Mouse (Mus musculus) limb, embryonic 15.5 days (tissue): ENCODE data around the gene Extl2. TPM values are rescaled to one million over a fixed set of nuclear protein-coding genes. Genes with fewer than 3 reads are reported as not detected.

Source experiments
- ATAC-seq: fragments of 200-750 bp; cut with Nextera tagmentation; 2 replicates; pipeline ENCODE4 v1.8.0; 2017; ENCODE audit warnings: low read depth, moderate TSS enrichment; ENCODE audit not compliant: insufficient number of reproducible peaks, low FRiP score, low TSS enrichment
- H3K27ac ChIP-seq: fragments of 300-500 bp; sonication (generic); 2 replicates; pipeline ENCODE4 v1.5.1; 2015; ENCODE audit warnings: moderate library complexity, mild to moderate bottlenecking, inconsistent platforms
- H3K27me3 ChIP-seq: fragments of 300-500 bp; sonication (generic); 2 replicates; pipeline ENCODE4 v1.6.1; 2015; ENCODE audit warnings: inconsistent platforms
- H3K36me3 ChIP-seq: fragments of 300-500 bp; sonication (generic); 2 replicates; pipeline ENCODE4 v1.6.1; 2015; ENCODE audit warnings: inconsistent platforms
- H3K4me1 ChIP-seq: fragments of 300-500 bp; sonication (generic); 2 replicates; pipeline ENCODE4 v1.6.1; 2015; ENCODE audit warnings: inconsistent platforms
- H3K4me2 ChIP-seq: fragments of 300-500 bp; sonication (generic); 2 replicates; pipeline ENCODE4 v1.6.1; 2015; ENCODE audit warnings: mild to moderate bottlenecking, inconsistent platforms
- H3K4me3 ChIP-seq: fragments of 300-500 bp; sonication (generic); 2 replicates; pipeline ENCODE4 v1.5.1; 2015; ENCODE audit warnings: mild to moderate bottlenecking, inconsistent platforms
- H3K9ac ChIP-seq: fragments of 300-500 bp; sonication (generic); 2 replicates; pipeline ENCODE4 v1.6.1; 2015; ENCODE audit warnings: inconsistent platforms
- H3K9me3 ChIP-seq: fragments of 300-500 bp; sonication (generic); 2 replicates; pipeline ENCODE4 v1.6.1; 2016; ENCODE audit warnings: inconsistent platforms
- WGBS: fragments of 180-500 bp; shearing (Covaris S2); methylation state at CpG from one replicate; pipeline ENCODE4 v1.1.7; 2015; 5-methylcytosine and 5-hydroxymethylcytosine counted together
- polyA plus RNA-seq: library from polyadenylated mRNA; unstranded; fragments of >200 nt; fragmentation: Nextera tagmentation; extraction: Ambion mirVana; gene quantifications from 2 replicates; pipeline ENCODE4 v1.2.1, GENCODE M21; 2015

The Extl2 gene
- polyA plus RNA-seq, 1 experiment from 2014 or later: 17.8 TPM

GRCm38 (mm10) chr3:116016116-116016515, 8.9 kb downstream of the Extl2 start:
- Histone ChIP-seq H3K9me3 (no peaks in the 10 kb centered on the region), H3K9ac (no peak overlapping the region), H3K4me2 (no peak overlapping the region), H3K36me3 (no peaks in the 10 kb centered on the region), H3K4me3 (no peak overlapping the region), H3K27me3 (no peaks in the 10 kb centered on the region), H3K4me1 (no peaks in the 10 kb centered on the region), H3K27ac (no peak overlapping the region)
- 90% methylated on average over 13 of the region's 13 CpGs for WGBS
- ATAC-seq: no peak

DNA sequence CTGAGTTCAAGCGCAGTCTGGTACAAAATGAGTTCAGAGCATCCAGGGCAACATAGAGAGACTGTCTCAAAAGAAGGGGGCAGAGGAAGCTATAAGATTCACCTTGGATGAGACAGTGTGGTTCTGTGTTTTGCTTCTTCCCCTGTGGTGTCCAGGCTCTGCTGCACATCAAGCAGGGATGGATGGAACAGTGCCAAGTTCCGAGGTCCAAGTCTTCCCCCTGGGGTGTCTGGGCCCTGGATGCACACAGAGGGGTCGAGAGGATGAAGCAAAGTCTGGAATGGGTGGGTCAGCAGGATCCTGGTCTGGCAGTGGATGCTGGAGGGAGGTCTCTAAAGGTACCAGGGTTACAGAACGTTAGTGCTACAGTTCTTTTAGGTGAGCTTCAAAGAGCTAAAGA, 11.3 kb downstream of the Extl2 start:
- Histone ChIP-seq H3K27ac (no peak overlapping the region), H3K4me3 (no peak overlapping the region), H3K4me2 (no peak overlapping the region), H3K4me1 (no peaks in the 10 kb centered on the region), H3K9me3 (no peaks in the 10 kb centered on the region), H3K9ac (no peak overlapping the region), H3K36me3 (no peaks in the 10 kb centered on the region), H3K27me3 (no peaks in the 10 kb centered on the region)
- ATAC-seq: no peak
- 68% methylated on average over 4 of the region's 4 CpGs for WGBS

DNA sequence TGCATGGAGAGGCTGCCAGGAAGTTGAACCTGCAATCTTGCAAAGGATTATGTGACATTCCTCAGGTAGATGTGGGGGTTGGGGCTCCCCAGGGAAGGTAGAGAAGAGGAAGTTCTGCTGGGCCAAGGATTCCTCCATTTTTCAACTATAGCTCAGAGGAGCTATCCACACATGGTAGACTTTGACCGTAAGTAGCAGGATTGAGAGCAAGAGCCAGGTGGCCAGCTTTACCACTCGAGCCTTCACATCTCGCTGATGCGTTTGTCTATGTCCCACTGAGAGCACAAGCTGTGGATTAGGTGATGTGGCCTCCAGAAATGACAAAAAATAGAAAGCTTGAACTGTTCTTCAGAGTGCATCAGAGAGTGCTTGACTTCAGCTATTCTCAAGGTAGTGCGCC, 11.9 kb downstream of the Extl2 start:
- H3K36me3 ChIP-seq: no peaks in the 10 kb centered on the region
- H3K4me1 ChIP-seq: 0 out of 2 replicates have a peak, but pooled peaks cover under 1% of the 10 kb centered on the region
- H3K9me3 ChIP-seq: no peaks in the 10 kb centered on the region
- no peak overlapping the region for H3K4me2 ChIP-seq
- no peak for ATAC-seq
- no peak overlapping the region for H3K9ac ChIP-seq
- no peak overlapping the region for H3K4me3 ChIP-seq
- H3K27ac ChIP-seq: no peak overlapping the region
- WGBS: 88% methylated on average over 5 of the region's 5 CpGs
- H3K27me3 ChIP-seq: no peaks in the 10 kb centered on the region

DNA sequence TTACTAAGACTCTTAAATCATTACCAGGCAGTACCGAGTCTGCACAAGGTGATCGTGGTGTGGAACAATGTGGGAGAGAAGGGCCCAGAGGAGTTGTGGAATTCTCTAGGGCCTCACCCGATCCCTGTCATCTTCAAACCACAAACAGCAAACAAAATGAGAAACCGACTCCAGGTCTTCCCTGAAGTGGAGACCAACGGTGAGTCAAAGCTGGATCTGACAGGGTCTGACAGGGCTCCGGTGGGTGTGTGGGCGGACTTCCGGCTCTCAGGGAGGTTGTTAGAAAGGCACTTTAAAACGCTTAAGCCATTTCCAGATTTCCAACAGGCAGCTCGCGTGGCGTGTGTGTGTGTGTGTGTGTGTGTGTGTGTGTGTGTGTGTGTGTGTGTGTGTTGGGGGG, 17.0 kb downstream of the Extl2 start:
- Histone ChIP-seq H3K27me3 (no peaks in the 10 kb centered on the region), H3K27ac (no peak overlapping the region), H3K4me2 (no peak overlapping the region), H3K9me3 (no peaks in the 10 kb centered on the region), H3K36me3 (peaks cover 14% of the 10 kb centered on the region; the same call in 1 of the 2 replicates), H3K4me3 (no peak overlapping the region), H3K4me1 (0 out of 2 replicates have a peak, but pooled peaks cover 6% of the 10 kb centered on the region), H3K9ac (no peak overlapping the region)
- ATAC-seq: no peak
- 65% methylated on average over 12 of the region's 12 CpGs for WGBS

DNA sequence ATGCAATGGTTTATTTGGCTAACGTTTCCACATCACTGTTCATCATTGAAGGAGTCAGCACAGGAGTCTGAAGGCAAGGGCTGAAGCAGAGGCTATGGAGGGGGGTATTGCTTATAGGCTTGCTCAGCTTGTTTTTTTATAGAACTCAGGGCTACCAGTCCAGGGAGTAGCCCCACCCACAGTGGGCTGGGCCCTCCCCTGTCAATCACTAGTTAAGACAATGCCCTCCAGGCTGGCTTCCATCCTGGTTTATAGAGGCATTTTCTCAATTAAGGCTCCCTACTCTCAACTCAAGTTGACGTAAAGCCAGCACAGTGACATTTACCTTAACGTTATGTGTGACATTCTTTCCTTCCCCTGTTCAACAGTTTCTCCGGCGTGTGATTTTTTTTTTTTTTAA, 17.4 kb downstream of the Extl2 start:
- Histone ChIP-seq H3K27ac (no peak overlapping the region), H3K9me3 (no peaks in the 10 kb centered on the region), H3K36me3 (peaks cover 14% of the 10 kb centered on the region; the same call in 1 of the 2 replicates), H3K4me1 (0 out of 2 replicates have a peak, but pooled peaks cover 6% of the 10 kb centered on the region), H3K4me3 (no peak overlapping the region), H3K4me2 (no peak overlapping the region), H3K27me3 (no peaks in the 10 kb centered on the region), H3K9ac (no peak overlapping the region)
- 46% methylated on average over 5 of the region's 5 CpGs for WGBS
- no peak for ATAC-seq

DNA sequence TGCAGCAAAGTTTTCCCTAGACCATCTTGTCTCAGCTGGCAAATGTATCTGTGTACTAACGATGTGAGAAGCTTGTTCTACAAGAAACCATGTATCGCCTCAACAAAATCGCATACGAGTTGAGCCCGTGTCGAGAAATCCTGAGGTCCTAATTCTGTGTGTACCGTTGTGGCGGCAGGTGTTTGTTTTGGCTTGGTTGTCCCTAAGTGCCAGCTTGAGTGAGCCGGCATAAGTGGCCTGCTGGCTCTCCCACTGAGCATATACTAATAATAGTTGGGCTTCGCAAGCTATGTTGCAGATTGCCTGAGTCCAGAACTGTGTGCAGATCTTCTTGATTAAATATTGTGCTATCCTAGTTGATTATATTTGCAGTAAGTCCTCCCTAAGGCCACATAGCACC, 18.4 kb downstream of the Extl2 start:
- H3K9ac ChIP-seq: no peak overlapping the region

GRCm38 (mm10) chr3:116026996-116027395, 19.7 kb downstream of the Extl2 start:
- no peaks in the 10 kb centered on the region for H3K9me3 ChIP-seq
- H3K4me3 ChIP-seq: no peak overlapping the region
- H3K9ac ChIP-seq: no peak overlapping the region
- H3K4me1 ChIP-seq: 0 out of 2 replicates have a peak, but pooled peaks cover 6% of the 10 kb centered on the region
- no peak overlapping the region for H3K4me2 ChIP-seq
- H3K36me3 ChIP-seq: peaks cover 14% of the 10 kb centered on the region; the same call in 1 of the 2 replicates
- H3K27me3 ChIP-seq: no peaks in the 10 kb centered on the region
- H3K27ac ChIP-seq: no peak overlapping the region
- no peak for ATAC-seq
- 69% methylated on average over 20 of the region's 20 CpGs for WGBS

More for the DNA sequence above, 18.4 kb downstream of the Extl2 start:
- H3K27me3 ChIP-seq: no peaks in the 10 kb centered on the region
- no peaks in the 10 kb centered on the region for H3K9me3 ChIP-seq
- peaks cover 14% of the 10 kb centered on the region; the same call in 1 of the 2 replicates for H3K36me3 ChIP-seq
- H3K27ac ChIP-seq: no peak overlapping the region
- H3K4me2 ChIP-seq: no peak overlapping the region
- ATAC-seq: no peak
- H3K4me1 ChIP-seq: 0 out of 2 replicates have a peak, but pooled peaks cover 6% of the 10 kb centered on the region
- no peak overlapping the region for H3K4me3 ChIP-seq
- 85% methylated on average over 10 of the region's 10 CpGs for WGBS

DNA sequence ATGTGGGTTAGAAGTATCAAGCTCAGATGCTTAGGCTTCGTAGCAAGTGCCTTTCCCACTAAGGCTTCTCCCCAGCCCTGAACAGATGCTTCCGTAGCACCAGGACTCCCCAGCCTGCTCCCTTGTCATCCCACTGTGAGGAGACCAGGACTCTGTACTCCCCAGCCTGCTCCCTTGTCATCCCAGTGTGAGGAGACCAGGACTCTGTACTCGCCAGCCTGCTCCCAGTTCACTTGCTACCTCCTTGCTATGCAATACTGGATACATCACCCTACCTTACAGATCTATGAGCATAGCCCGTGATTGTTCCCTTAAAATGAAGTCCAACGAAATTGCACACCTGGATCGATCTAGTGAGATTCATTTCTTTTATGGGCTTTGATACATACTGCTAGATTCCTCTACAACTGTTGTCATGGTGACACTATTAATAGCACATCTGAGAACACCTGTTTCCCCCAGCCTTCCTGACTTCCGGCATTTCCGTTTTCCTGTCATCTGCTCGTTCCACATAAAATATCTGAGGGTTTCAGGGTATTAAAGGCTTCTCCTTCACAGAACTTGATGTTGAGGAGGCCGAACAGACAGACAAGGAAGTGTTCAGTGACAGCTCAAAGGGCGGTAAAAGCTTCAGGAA, 23.0 kb downstream of the Extl2 start:
- no peak for ATAC-seq
- Histone ChIP-seq H3K4me2 (no peak overlapping the region), H3K4me1 (no peaks in the 10 kb centered on the region), H3K4me3 (no peak overlapping the region), H3K9me3 (no peaks in the 10 kb centered on the region), H3K27ac (no peak overlapping the region), H3K36me3 (peaks cover 14% of the 10 kb centered on the region; the same call in 1 of the 2 replicates), H3K27me3 (no peaks in the 10 kb centered on the region), H3K9ac (no peak overlapping the region)
- 38% methylated on average over 11 of the region's 11 CpGs for WGBS

DNA sequence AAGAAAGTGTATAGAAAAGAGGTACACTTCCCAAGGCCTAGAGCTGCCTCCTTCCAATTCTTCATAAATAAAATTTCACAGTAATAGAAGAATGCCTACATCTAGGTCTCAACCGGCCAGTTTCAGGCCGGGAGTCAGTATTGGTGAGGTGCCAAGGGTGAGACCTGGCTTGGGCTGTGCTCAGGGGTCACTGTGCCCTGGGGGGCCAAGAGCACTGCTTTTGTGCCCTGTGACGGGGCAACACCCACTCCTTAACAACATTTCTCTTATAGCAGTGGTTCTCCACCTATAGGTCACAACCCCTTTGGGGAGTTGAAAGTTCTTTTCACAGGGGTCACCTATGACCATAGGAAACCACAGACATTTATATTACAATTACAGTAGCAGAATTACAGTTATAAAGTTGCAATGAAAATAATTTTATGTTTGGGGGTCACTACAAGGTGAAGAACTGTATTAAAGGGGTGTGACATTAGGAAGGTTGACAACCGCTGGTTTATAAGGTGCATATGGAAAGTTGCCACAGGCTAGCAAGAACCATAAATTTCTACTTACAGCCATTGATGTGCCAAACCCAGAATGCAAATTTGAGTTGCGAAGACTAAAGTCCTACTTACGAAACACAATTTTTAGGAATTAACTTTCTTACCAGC, 26.1 kb downstream of the Extl2 start:
- 45% methylated on average over 6 of the region's 6 CpGs for WGBS
- no peak overlapping the region for H3K27ac ChIP-seq
- no peak overlapping the region for H3K9ac ChIP-seq
- no peak overlapping the region for H3K4me3 ChIP-seq
- H3K4me2 ChIP-seq: no peak overlapping the region
- H3K36me3 ChIP-seq: 0 out of 2 replicates have a peak, but pooled peaks cover 3% of the 10 kb centered on the region
- ATAC-seq: no peak
- H3K9me3 ChIP-seq: no peaks in the 10 kb centered on the region
- H3K4me1 ChIP-seq: no peaks in the 10 kb centered on the region
- no peaks in the 10 kb centered on the region for H3K27me3 ChIP-seq

GRCm38 (mm10) chr3:116033871-116034222, 26.6 kb downstream of the Extl2 start:
- H3K27me3 ChIP-seq: no peaks in the 10 kb centered on the region
- no peaks in the 10 kb centered on the region for H3K36me3 ChIP-seq
- 58% methylated on average over 3 of the region's 3 CpGs for WGBS
- H3K27ac ChIP-seq: no peak overlapping the region
- H3K4me2 ChIP-seq: no peak overlapping the region
- no peak overlapping the region for H3K9ac ChIP-seq
- H3K4me1 ChIP-seq: no peaks in the 10 kb centered on the region
- no peak overlapping the region for H3K4me3 ChIP-seq
- ATAC-seq: no peak; the same call in 1 of the 2 replicates
- no peaks in the 10 kb centered on the region for H3K9me3 ChIP-seq

DNA sequence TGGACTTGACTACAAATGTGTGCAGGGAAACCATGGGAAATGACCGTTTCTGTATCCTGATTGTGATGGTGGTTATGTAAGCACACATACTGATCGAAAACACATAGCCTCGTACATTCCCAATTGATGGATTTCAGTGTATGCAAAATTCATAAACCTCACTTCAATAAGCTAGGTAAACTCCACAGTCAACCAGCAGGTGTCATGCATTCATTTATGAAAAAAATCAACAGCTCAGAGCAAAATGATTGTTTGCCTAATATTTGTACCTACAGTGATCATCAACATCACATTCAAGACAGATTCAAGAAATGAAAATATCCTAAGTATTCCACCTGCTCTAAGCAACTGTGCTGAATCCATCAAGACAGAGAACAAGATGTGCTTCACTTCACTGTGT, 33.5 kb downstream of the Extl2 start:
- Histone ChIP-seq H3K27me3 (no peaks in the 10 kb centered on the region), H3K9me3 (no peaks in the 10 kb centered on the region), H3K4me2 (no peak overlapping the region), H3K9ac (no peak overlapping the region), H3K36me3 (no peaks in the 10 kb centered on the region), H3K4me1 (no peaks in the 10 kb centered on the region), H3K4me3 (no peak overlapping the region), H3K27ac (no peak overlapping the region)
- WGBS: 72% methylated on average over 3 of the region's 3 CpGs
- ATAC-seq: no peak

- Histone ChIP-seq H3K36me3 (no peaks in the 10 kb centered on the region), H3K9ac (no peak overlapping the region), H3K27me3 (no peaks in the 10 kb centered on the region), H3K27ac (no peak overlapping the region), H3K9me3 (no peaks in the 10 kb centered on the region), H3K4me1 (no peaks in the 10 kb centered on the region), H3K4me2 (no peak overlapping the region), H3K4me3 (no peak overlapping the region)
- ATAC-seq: no peak
- WGBS: 66% methylated on average over 2 of the region's 2 CpGs
Observed at GRCm38 (mm10) chr3:116046000-116046399, 38.7 kb downstream of the Extl2 start.
